Mouse (Mus musculus): ENCODE data around the gene Gm10061.

DNA sequence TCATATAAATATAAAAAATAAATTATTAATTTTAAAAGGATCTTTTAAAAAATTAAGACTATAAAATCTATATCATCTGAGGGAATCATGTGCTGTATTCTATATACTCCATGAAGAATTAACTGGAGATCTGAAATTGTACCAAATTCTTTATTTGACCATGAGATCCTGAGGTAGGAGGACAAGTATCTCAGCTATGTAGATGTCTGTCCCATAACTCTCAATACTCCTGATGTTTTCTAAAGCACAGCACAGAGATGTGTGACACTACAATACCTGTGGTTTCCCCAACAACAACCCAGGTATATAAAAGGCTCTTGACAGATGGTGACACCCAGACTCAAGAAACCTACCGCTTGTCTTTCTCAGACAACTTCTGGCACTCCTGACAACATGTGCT lies 10.3 kb upstream of the Gm10061 start, which contains the start of gene Gm6358:
- TF ChIP-seq POLR2A (IDR thresholded peaks at IDR 0.05; ENCODE audit: borderline replicate concordance, extremely low read depth, insufficient read depth, insufficient read length, poor library complexity, severe bottlenecking) (no peak), CTCF (IDR thresholded peaks at IDR 0.05; ENCODE audit: borderline replicate concordance, extremely low read depth, insufficient read depth, insufficient read length) (no peak)
